Mouse (Mus musculus) heart, embryonic 12.5 days (tissue): ENCODE results near the gene Reln. TPM values are rescaled to one million over a fixed set of nuclear protein-coding genes. Genes with fewer than 3 reads are reported as not detected.

Source experiments
- ATAC-seq: fragments of 200-750 bp; cut with Nextera tagmentation; 2 replicates; pipeline ENCODE4 v1.8.0; 2017; ENCODE audit warnings: moderate TSS enrichment, moderate library complexity; ENCODE audit not compliant: insufficient number of reproducible peaks, low FRiP score
- H3K27ac ChIP-seq: fragments of 300-500 bp; sonication (generic); 2 replicates; pipeline ENCODE4 v1.5.1; 2016; ENCODE audit warnings: mild to moderate bottlenecking, moderate library complexity; ENCODE audit not compliant: poor library complexity, severe bottlenecking
- H3K27me3 ChIP-seq: fragments of 300-500 bp; sonication (generic); replicated peaks from 2 replicates; pipeline ENCODE4 v1.6.1; 2016; ENCODE audit warnings: mild to moderate bottlenecking, moderate library complexity
- H3K36me3 ChIP-seq: fragments of 300-500 bp; sonication (generic); 2 replicates; pipeline ENCODE4 v1.6.1; 2016; ENCODE audit warnings: mild to moderate bottlenecking, moderate library complexity
- H3K4me1 ChIP-seq: fragments of 300-500 bp; sonication (generic); replicated peaks from 2 replicates; pipeline ENCODE4 v1.6.1; 2016; ENCODE audit warnings: mild to moderate bottlenecking
- H3K4me2 ChIP-seq: fragments of 300-500 bp; sonication (generic); 2 replicates; pipeline ENCODE4 v1.6.1; 2016; ENCODE audit warnings: mild to moderate bottlenecking, moderate library complexity
- H3K4me3 ChIP-seq: fragments of 300-500 bp; sonication (generic); 2 replicates; pipeline ENCODE4 v1.5.1; 2016; ENCODE audit warnings: mild to moderate bottlenecking
- H3K9ac ChIP-seq: fragments of 300-500 bp; sonication (generic); 2 replicates; pipeline ENCODE4 v1.6.1; 2016; ENCODE audit warnings: mild to moderate bottlenecking, moderate library complexity
- H3K9me3 ChIP-seq: fragments of 300-500 bp; sonication (generic); replicated peaks from 2 replicates; pipeline ENCODE4 v1.6.1; 2016; ENCODE audit warnings: mild to moderate bottlenecking, moderate library complexity
- WGBS: fragments of 180-500 bp; shearing (Covaris S2); methylation state at CpG from one replicate; pipeline ENCODE4 v1.1.7; 2016; 5-methylcytosine and 5-hydroxymethylcytosine counted together
- polyA plus RNA-seq: library from polyadenylated mRNA; unstranded; fragments of >200 nt; fragmentation: Nextera tagmentation; extraction: Ambion mirVana; gene quantifications from 2 replicates; pipeline ENCODE4 v1.2.1, GENCODE M21; 2016

Reln gene
- polyA plus RNA-seq, 1 experiment from 2014 or later, result 4.6 TPM

DNA sequence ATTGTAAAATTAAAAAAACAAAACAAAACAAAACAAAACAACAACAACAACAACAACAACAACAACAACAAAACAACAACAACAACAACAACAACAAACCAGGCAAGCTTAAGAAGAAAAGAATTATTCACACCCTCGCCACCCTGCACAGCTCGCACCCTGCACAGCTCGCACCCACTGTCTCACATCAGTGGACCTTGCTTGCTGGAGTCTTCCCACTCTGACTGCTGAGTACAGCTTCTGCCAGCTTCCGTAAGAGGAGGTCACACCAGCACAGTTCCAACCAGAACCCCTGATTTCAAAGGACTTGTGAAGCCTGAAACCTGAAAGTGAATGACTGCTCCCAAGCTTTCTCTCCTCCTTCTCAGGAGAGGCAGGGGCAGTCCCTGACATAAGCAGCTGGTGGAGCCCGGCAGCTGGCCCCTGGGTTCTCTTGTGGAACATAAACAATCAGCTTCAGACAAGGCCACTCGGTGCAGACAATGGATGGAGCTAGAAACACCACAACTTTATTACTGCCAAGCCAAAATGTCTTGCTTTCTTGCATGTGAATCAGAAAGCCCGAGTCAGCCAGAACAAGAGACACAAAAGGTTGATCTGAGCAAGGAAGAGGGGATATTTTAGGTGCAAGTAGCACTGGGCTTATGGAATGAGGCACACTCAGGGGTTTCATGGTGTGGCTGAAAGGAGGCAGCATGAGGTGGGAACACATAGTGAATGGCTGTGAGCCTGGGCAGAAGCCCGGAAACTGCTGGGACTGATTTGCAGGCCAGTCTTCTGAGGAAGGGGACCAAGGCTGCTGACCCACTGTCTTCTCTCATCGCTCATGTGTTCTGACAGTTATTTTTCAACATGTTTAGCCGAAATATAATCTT is 180.2 kb downstream of the Reln start:
- Histone ChIP-seq H3K4me1 (peaks cover 26% of the 10 kb centered on the region), H3K27me3 (no peaks in the 10 kb centered on the region), H3K9me3 (no peaks in the 10 kb centered on the region), H3K9ac (no peak overlapping the region), H3K4me2 (no peak overlapping the region), H3K27ac (0 out of 2 replicates have a peak overlapping the region, but pooled peaks have one; percentile 12), H3K36me3 (no peaks in the 10 kb centered on the region), H3K4me3 (no peak overlapping the region)
- WGBS, result 53% methylated on average over 10 of the region's 10 CpGs
- ATAC-seq, result peak; percentile 33; the same call in 1 of the 2 replicates

GRCm38 (mm10) chr5:22160935-22161334 is 183.6 kb downstream of the Reln start:
- Histone ChIP-seq H3K4me1 (peaks cover 26% of the 10 kb centered on the region), H3K27ac (peak overlapping the region; percentile 20; the same call in 1 of the 2 replicates), H3K9ac (no peak overlapping the region), H3K9me3 (no peaks in the 10 kb centered on the region), H3K4me3 (no peak overlapping the region), H3K4me2 (no peak overlapping the region), H3K27me3 (no peaks in the 10 kb centered on the region), H3K36me3 (no peaks in the 10 kb centered on the region)
- 19% methylated on average over 2 of the region's 2 CpGs for WGBS
- no peak for ATAC-seq

- Histone ChIP-seq H3K4me3 (no peak overlapping the region), H3K4me2 (no peak overlapping the region), H3K4me1 (peaks cover 23% of the 10 kb centered on the region), H3K9me3 (no peaks in the 10 kb centered on the region), H3K27ac (no peak overlapping the region), H3K27me3 (no peaks in the 10 kb centered on the region), H3K36me3 (no peaks in the 10 kb centered on the region), H3K9ac (no peak overlapping the region)
- no peak for ATAC-seq
- WGBS, result 88% methylated on average over 11 of the region's 11 CpGs
These were observed 185.7 kb downstream of the Reln start for GRCm38 (mm10) chr5:22158754-22159153.

DNA sequence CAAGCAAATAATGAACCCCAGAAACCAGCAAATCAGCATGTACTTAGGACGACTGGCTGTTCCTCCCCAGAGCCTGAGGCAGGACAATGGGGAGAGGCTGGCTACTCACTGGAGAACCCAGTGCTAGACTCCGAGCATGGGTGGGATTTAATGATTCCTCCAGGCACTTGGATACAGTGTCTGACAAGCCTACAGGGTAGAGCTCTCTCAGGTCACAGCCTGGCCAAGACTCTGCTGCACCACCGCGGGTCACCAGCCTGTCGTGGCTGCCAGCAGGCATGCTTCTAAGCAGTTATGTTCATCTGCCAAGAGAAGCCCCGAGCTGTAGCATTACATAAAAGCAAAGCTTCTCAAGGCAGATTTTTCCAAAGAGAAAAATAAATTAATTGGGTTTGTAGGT is 190.9 kb downstream of the Reln start:
- peaks cover 5% of the 10 kb centered on the region; the same call in 1 of the 2 replicates for H3K4me1 ChIP-seq
- no peak overlapping the region for H3K9ac ChIP-seq
- H3K27ac ChIP-seq, result no peak overlapping the region
- H3K9me3 ChIP-seq, result no peaks in the 10 kb centered on the region
- 75% methylated on average over 6 of the region's 6 CpGs for WGBS
- ATAC-seq, result no peak
- no peaks in the 10 kb centered on the region for H3K27me3 ChIP-seq
- H3K4me2 ChIP-seq, result no peak overlapping the region
- H3K4me3 ChIP-seq, result no peak overlapping the region
- H3K36me3 ChIP-seq, result no peaks in the 10 kb centered on the region

- 75% methylated on average over 4 of the region's 4 CpGs for WGBS
These were observed 202.7 kb downstream of the Reln start for GRCm38 (mm10) chr5:22141821-22142220.

DNA sequence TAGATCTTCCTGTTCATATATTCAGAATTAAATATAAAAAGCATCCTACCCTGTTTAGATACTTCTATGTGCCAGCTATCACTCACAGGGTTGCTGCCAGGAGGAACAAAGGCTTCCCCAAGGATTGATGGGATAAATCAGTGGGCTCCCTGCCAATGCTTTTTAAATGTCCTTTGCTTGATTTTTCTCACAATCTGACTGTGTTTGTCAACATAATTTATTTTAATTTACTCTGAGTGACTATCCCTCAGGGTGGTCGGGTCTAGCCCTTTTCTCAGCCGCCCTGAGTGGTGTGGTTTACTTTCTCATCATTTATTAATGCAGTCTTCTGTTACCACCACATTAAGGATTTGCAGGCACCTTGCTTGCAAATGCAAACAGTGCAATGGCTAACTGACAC is 205.5 kb downstream of the Reln start:
- peaks cover 4% of the 10 kb centered on the region; the same call in 1 of the 2 replicates for H3K9me3 ChIP-seq
- H3K4me2 ChIP-seq, result no peak overlapping the region
- H3K9ac ChIP-seq, result no peak overlapping the region
- H3K27ac ChIP-seq, result no peak overlapping the region
- no peak for ATAC-seq
- H3K27me3 ChIP-seq, result no peaks in the 10 kb centered on the region
- H3K4me1 ChIP-seq, result peaks cover 11% of the 10 kb centered on the region
- no peak overlapping the region for H3K4me3 ChIP-seq
- 75% methylated on average over 2 of the region's 2 CpGs for WGBS
- no peaks in the 10 kb centered on the region for H3K36me3 ChIP-seq

More at GRCm38 (mm10) chr5:22141821-22142220, 202.7 kb downstream of the Reln start:
- Histone ChIP-seq H3K9ac (no peak overlapping the region), H3K4me1 (peaks cover 14% of the 10 kb centered on the region), H3K4me3 (no peak overlapping the region), H3K4me2 (no peak overlapping the region), H3K27ac (no peak overlapping the region), H3K27me3 (no peaks in the 10 kb centered on the region), H3K36me3 (no peaks in the 10 kb centered on the region), H3K9me3 (peaks cover 4% of the 10 kb centered on the region; the same call in 1 of the 2 replicates)
- no peak for ATAC-seq

- Histone ChIP-seq H3K9me3 (peaks cover 4% of the 10 kb centered on the region; the same call in 1 of the 2 replicates), H3K4me3 (no peak overlapping the region), H3K27ac (no peak overlapping the region), H3K4me2 (no peak overlapping the region), H3K36me3 (no peaks in the 10 kb centered on the region), H3K27me3 (no peaks in the 10 kb centered on the region), H3K9ac (no peak overlapping the region), H3K4me1 (peaks cover 3% of the 10 kb centered on the region; the same call in 1 of the 2 replicates)
- WGBS, result 73% methylated on average over 9 of the region's 9 CpGs
- no peak for ATAC-seq
These were observed 210.1 kb downstream of the Reln start for GRCm38 (mm10) chr5:22134402-22134801.

GRCm38 (mm10) chr5:22131730-22132522 is 212.6 kb downstream of the Reln start:
- no peak for ATAC-seq
- Histone ChIP-seq H3K9me3 (no peaks in the 10 kb centered on the region), H3K4me1 (peaks cover 3% of the 10 kb centered on the region; the same call in 1 of the 2 replicates), H3K27ac (no peak overlapping the region), H3K9ac (no peak overlapping the region), H3K4me2 (no peak overlapping the region), H3K27me3 (no peaks in the 10 kb centered on the region), H3K36me3 (no peaks in the 10 kb centered on the region), H3K4me3 (no peak overlapping the region)
- WGBS, result 78% methylated on average over 5 of the region's 5 CpGs

DNA sequence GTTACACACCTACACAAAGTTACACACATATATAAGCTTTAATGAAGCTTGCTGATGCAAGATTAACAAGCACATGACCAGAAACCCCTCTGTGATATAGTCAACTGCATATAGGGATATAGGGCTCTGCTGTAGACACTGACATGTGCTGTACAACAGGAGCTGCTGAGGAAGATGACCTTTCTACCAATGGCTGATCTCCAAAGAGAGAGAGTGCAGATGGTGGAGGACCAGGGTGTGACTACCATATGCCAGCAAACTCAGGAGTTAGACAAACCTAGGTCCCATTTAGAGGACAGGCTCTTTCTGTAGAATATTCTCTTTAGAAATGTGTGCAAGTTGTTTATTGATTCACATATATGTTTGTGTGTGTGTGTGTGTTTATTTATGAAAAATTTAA is 216.9 kb downstream of the Reln start:
- Histone ChIP-seq H3K36me3 (no peaks in the 10 kb centered on the region), H3K9me3 (no peaks in the 10 kb centered on the region)

GRCm38 (mm10) chr5:22119296-22119695 is 225.2 kb downstream of the Reln start:
- no peak overlapping the region for H3K4me2 ChIP-seq
- H3K27me3 ChIP-seq, result no peaks in the 10 kb centered on the region
- no peak overlapping the region for H3K9ac ChIP-seq
- H3K9me3 ChIP-seq, result no peaks in the 10 kb centered on the region
- no peak overlapping the region for H3K4me3 ChIP-seq
- H3K4me1 ChIP-seq, result peaks cover 14% of the 10 kb centered on the region
- WGBS, result 33% methylated on average over 1 of the region's 1 CpGs
- no peak for ATAC-seq
- H3K27ac ChIP-seq, result no peak overlapping the region
- H3K36me3 ChIP-seq, result no peaks in the 10 kb centered on the region

More for the DNA sequence above, 216.9 kb downstream of the Reln start:
- H3K4me2 ChIP-seq, result no peak overlapping the region
- no peak overlapping the region for H3K9ac ChIP-seq
- no peak overlapping the region for H3K4me3 ChIP-seq
- no peak overlapping the region for H3K27ac ChIP-seq
- no peak for ATAC-seq
- no peaks in the 10 kb centered on the region for H3K27me3 ChIP-seq
- H3K4me1 ChIP-seq, result no peaks in the 10 kb centered on the region

DNA sequence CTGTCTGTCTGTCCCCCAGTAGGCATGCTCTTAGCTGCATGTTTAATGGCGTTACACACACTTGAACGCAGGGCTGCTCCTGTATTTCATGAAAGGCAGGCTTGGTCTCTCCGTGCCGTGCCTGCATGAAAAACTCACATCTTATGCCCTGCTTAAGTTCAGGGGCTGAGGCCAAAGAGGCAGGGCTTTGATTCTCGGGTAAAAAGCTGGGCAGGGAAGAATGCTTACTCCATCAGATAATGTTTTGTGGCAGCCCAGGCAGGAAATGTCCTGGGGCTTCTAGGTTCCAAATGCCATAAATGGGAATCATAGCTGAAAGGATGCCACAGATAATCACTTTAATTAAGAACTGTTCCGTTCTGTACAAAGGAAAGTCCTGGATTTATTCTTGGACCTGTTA is 226.0 kb downstream of the Reln start:
- Histone ChIP-seq H3K27ac (no peak overlapping the region), H3K9me3 (no peaks in the 10 kb centered on the region), H3K4me2 (no peak overlapping the region), H3K36me3 (no peaks in the 10 kb centered on the region), H3K4me3 (no peak overlapping the region), H3K4me1 (peaks cover 14% of the 10 kb centered on the region), H3K27me3 (no peaks in the 10 kb centered on the region), H3K9ac (no peak overlapping the region)
- no peak for ATAC-seq
- WGBS, result 55% methylated on average over 6 of the region's 6 CpGs
